Mouse (Mus musculus) heart, postnatal 0 days (tissue): ENCODE measurements at regions not wholly inside any gene's neighbourhood (a gene's known extent, or its start where the extent isn't known, plus 50 kb on each side); places are given as distances from the start of the nearest gene placed in this dataset.

Source experiments
- CTCF ChIP-seq: IDR thresholded peaks from 2 replicates; pipeline ENCODE4 v1.5.1; 2016; ENCODE audit warnings: antibody characterized with exemption, control low read depth, low read depth
- EP300 ChIP-seq: IDR thresholded peaks from 2 replicates; pipeline ENCODE4 v1.6.1; 2016; ENCODE audit warnings: antibody characterized with exemption, low read depth

- TF ChIP-seq CTCF (no peak), EP300 (no peak)
These were observed 63.5 kb upstream of the Max start for GRCm38 (mm10) chr12:77025431-77025879.
